Mouse (Mus musculus) lung, adult 18-20 months (tissue): ENCODE data around the gene Zfand3.

Experiments used
- DNase-seq, 2 experiments: peaks; one replicate each; pipeline ENCODE4 v3.0.0; 2022; ENCODE audit warnings: mixed read lengths in 2 of 2

Zfand3 gene

DNA sequence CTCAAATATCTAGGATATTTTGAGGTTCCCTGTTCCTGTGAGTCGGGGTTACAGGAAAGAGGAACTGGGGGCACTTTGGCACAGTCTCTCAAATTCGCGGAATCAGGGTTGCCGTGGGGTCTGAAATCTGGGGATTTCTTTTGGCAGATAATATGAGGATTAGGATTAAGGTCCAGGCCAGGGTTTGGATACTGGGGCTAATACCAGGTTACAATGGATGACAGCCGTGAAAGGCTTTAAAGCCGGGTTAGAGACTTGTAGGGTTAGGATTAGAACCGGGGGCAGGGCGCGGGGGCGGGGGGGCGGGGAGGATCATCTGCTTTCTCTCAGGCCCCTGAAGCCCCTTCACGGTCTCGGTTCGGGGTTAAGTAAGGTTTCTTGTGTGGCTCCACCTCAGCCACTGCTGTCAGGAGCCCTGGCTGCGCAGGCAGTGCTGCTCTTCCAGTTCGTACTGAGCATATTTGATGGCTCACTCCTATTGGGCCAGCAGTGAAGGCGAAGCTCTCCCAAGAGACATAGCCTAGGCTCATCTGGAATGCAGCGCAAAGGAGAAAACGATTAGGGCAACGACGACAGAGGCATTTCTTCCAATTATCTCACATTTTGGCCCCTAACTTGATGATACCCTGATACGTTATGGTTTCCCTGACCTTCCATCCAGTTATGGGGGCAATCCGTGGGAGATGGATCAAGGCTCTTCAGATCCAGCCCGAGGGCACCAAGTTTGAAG is 5.8 kb upstream of the Zfand3 start:
- no peak for DNase-seq

- no peak for DNase-seq
Observed at GRCm38 (mm10) chr17:30005103-30005443, 540 bp downstream of the Zfand3 start.

GRCm38 (mm10) chr17:30005451-30005941 is 963 bp downstream of the Zfand3 start:
- DNase-seq = peak; percentile 56 to 63

DNA sequence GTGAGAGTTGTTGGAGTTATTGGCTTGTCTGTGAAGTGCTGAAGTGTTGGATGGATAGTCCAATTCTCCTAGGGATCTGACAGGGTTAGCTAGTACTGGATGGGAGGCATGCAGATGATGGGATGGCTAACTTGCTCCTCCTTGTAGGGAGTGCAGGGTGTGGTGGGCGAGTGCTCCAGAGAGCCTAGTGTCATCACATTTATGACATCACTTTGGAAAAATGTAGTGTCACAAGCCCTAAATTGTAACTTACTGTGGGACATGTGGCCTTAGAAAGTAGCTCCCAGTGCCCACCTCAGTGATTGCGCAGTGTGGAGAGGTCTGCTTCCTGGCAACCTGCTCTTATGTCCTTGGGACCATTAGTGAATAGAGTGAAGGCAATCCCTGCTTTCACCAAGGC is 2.3 kb downstream of the Zfand3 start:
- DNase-seq = no peak

- DNase-seq = no peak
Observed at GRCm38 (mm10) chr17:30007883-30008282, 3.4 kb downstream of the Zfand3 start.

- DNase-seq = no peak
Observed at GRCm38 (mm10) chr17:30008392-30008791, 3.9 kb downstream of the Zfand3 start.

GRCm38 (mm10) chr17:30014660-30015059 is 10.1 kb downstream of the Zfand3 start:
- DNase-seq = no peak

DNA sequence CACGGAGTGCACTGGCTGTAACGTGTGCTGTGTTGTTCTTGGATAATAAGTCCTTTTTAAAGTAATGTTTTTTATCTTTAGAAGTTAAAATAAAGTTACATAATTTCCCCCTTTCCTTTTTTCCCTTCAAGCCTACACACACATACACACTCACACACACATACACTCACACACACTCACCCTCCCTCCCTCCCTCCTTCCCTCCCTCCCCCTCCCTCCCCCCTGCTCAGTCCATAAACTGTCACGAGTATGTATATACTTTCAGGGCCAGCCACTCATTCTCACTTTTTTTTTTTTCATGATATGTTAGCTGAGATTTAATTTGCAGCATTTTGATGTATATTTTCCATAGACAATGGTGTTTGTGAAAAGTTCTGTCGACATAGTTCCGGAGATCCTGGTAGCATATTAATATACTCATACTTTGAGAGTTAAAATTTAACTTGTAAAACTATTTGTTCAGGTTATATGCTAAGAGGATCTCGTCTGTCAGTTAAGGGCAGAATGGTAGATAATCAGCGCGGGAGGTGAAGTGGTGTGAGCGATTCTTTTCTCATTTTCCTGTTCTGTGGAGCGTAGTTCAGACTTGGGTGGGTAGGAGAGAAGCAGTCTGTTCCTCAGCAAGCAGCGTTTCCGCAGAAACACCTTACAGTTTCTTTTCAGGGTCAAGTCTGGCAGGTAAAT is 14.5 kb downstream of the Zfand3 start:
- DNase-seq = no peak

- DNase-seq = no peak
Observed at GRCm38 (mm10) chr17:30019942-30020341, 15.4 kb downstream of the Zfand3 start.

GRCm38 (mm10) chr17:30024651-30025050 is 20.1 kb downstream of the Zfand3 start:
- DNase-seq = peak; percentile 71 to 76

DNA sequence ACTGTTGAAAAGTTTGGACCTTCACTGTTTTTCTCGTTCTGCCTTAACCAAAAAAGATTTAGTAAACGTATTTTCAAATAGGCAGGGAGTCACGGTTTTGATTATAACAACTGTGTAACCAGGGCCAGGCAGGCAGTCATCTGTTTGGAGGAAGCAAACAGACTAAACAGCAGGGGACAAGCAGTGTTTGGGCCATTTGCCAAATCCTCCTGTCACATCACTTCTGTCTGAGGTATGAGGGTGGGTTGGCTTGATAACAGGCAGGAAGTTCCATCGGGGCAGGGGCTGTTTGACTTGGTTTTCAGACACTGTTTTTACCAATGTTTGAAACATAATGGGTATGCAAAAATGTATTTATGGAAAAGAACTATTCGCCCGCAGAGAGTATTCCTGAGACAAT is 22.1 kb downstream of the Zfand3 start:
- DNase-seq = peak in 1 of 2 experiments; percentile 50

DNA sequence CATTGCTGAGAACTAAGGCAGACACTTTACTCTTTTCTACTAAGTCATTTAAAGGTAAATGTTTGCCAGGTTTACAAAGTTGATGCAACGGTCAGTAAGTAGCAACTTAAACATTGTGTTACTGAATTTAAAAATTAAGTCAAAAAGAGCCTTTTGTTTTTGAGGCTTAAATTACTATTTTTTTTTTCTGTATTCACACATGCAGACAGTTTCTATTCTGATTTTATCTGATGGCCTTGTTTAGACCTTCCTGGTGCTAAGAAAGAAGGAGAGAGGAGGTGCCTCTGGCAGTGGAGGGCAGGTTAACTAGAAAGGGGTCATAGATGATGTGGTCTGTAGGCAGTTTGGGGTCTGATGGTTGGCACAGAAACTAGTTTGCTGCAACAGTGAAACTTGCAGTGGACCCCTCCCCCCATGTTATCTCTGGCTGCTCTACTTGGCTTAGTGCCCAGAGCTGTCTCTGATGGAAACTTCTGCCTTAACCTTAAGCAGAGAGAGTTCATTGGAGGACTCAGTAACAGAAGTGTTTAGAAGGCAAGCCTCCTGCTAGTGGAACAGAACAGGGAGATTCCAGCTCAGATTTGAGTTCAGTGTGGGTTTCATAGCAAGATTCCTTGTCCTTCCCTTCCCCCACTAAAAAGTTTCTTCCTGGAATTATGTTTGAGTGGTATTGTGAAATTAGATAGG is 23.0 kb downstream of the Zfand3 start:
- peak in 1 of 2 experiments; percentile 63 for DNase-seq

DNA sequence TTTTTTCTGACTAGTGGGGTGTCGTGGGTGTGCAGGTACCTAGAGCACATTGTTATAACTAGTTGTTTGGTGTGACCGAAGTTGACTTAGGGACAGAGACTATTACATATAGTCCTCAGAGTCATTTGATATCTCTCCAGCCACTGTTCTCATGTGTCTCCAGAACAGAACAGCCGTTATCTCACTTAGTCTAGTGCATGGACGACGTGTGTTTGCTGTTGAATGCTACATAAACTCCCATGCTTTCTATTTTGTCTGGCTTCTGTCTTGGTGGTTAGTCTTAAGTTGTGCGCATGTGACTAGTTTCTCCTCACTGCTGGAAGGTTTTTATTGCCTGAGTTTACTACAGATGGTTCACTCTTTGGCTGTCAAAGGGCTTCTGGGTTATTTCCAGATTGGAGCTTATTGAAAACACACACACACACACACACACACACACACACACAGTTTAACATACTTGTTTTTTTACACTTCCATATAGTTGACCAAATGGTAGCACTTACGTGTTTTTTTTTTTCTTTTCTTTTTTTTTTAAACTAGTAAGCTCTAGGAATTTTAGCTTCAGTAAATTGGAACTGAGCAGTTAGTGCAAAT is 25.2 kb downstream of the Zfand3 start:
- no peak for DNase-seq

- DNase-seq = no peak
Observed at GRCm38 (mm10) chr17:30032796-30033195, 28.3 kb downstream of the Zfand3 start.

DNA sequence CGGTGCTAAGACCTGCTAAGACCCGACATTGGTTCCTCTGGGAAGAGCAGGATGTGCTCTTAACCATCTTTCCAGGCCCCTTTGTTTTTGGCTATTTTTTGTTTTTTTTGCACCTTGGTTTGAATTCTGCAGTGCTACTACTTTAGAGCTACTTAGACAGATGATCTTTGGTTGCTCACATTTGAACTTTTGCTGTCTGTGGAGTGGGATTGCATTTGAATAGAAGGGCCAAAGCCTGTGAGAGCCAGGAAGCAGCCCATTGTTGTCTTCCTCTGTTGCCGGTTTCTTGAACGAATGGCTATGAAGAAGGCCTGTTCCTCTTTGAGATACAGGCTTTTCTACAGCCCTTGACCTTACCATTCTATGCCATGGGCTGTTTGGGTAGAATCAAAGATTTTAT is 29.5 kb downstream of the Zfand3 start:
- DNase-seq = no peak

GRCm38 (mm10) chr17:30035216-30036005 is 30.9 kb downstream of the Zfand3 start:
- no peak for DNase-seq

GRCm38 (mm10) chr17:30043163-30043822 is 38.8 kb downstream of the Zfand3 start:
- no peak for DNase-seq

GRCm38 (mm10) chr17:30045181-30045580 is 40.6 kb downstream of the Zfand3 start:
- DNase-seq = no peak

DNA sequence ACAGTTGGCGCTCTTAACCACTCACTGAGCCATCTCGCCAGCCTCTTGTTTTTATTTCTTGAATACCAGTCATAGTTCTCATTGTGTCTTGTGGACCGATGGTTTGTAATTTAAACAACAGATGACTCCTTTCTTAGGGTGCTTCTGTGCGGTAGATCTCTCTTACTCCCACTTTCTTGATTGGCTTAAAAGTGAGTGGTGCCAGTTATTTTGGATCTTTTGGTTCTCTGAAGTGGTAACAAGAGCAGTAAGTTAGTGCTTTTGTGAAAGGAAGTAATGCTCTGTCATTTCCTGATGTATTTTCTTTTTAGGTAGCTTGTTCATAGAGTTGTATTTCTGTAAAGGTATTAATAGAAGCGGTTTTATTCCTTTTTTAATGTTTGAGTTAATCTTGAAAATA is 42.1 kb downstream of the Zfand3 start:
- no peak for DNase-seq

DNA sequence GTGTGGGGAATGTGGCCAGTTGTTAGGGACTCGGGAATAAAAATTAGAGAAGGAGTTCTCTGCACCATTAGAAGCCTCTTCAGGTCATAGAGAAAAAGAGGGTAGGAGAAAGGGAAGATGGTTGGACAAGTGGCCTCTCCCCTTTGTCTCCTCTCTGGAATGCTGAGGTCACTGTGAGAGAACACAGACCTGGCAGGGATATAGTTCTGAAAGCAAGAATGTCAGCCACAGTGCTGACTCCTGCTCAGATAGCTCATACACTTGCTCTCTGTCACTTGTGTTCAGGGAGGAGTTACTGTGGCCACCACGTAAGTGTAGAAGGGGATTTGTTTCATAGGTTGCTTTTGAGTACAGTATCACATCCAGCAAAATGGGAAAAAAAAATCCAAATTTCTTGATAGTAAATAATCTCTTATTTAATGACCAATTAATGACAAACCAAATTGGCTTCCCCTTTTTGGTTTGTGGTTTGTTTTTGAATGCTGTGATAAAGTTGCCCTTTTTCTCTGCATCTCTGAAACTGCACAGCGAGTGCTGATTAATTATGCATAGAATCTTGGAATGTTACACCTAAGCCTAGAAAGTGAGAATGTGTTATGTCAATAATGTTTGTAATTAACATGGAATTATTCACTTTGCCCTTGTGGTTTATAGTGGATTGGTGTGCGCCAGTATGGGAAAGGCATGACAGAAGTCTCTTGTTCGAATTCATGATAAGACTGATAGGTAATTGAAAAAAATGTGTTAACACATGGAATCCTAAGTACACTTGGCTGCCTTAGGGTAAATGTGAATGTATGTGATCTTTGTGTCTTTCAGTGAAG is 47.2 kb downstream of the Zfand3 start:
- no peak for DNase-seq

DNA sequence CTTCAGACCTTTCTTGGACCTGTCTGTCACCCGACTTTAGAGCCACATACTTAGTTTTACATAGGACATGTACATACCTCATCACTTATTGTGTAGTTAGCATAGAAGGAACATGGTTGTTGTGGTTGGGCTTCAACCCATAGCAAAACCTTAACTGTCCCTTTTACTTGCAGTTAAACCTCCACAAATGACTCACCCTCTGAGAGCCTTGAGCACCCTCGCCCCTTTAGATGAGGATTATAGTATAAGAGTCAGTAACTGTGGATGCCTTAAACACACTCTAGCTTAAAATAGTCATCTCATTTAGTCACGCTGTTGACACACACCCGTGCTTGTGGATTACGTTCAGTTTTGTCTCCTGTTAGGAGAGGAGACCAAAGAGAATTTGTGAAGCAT is 47.8 kb downstream of the Zfand3 start:
- DNase-seq = no peak
